Mouse (Mus musculus): ENCODE results near the gene Zfp383.
A peak's percentile ranks its signal among the peaks of the same experiment; 100 is the strongest.
"Not testable (repeated sequence)": the region's sequence is repeated elsewhere in the genome, so short reads cannot be mapped to it uniquely, and the experiment has no call there.

Zfp383 gene

GRCm38 (mm10) chr7:29942740-29943139 is 34.7 kb downstream of the Zfp383 start:
- DNase-seq = no peak

GRCm38 (mm10) chr7:29943720-29944119 is 35.7 kb downstream of the Zfp383 start:
- no peak for DNase-seq

- DNase-seq = no peak
These were observed 36.2 kb downstream of the Zfp383 start for GRCm38 (mm10) chr7:29944201-29944600.

- DNase-seq = no peak
These were observed 45.1 kb downstream of the Zfp383 start for GRCm38 (mm10) chr7:29953086-29953485.

- DNase-seq = peak; percentile 78 to 85
These were observed 45.7 kb downstream of the Zfp383 start, which contains the start of gene Zfp74 for GRCm38 (mm10) chr7:29953513-29954401. Gene Zfp74, minus strand, starts transcription at chr7:29954089.

GRCm38 (mm10) chr7:29954731-29955130 is 46.7 kb downstream of the Zfp383 start:
- peak; percentile 28 to 65 for DNase-seq

- peak; percentile 39 to 47 for DNase-seq
These were observed 48.2 kb downstream of the Zfp383 start for GRCm38 (mm10) chr7:29956257-29956656.

- no peak for DNase-seq
These were observed 50.2 kb downstream of the Zfp383 start for GRCm38 (mm10) chr7:29958125-29958724.

GRCm38 (mm10) chr7:29959004-29959403 is 51.0 kb downstream of the Zfp383 start:
- no peak for DNase-seq

GRCm38 (mm10) chr7:29965115-29965810 is 57.2 kb downstream of the Zfp383 start:
- DNase-seq = not testable (repeated sequence)
